Mouse (Mus musculus): Measurements from ENCODE around the gene Ano3.

DNA sequence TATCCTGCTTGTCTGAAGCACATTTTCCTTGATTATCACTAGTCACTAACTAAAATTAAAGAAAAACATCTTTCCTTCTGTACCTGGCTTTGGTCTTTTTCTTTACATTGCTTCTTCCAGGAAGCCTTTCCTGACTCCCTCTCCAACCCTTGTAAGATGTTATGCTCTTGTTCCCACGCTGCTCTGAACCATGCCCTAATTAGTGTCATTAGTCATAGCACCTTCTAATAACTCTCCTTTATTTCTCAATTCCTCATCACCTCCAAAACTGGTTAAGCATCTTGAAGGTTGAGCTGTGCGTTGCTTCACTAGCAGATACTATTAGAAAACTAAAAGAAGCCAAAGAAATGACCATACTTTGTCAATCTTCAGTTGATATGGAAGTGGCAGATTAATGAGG lies 193.2 kb downstream of the Ano3 start:
- no peak for TF ChIP-seq TAL1 (IDR thresholded peaks at IDR 0.05; ENCODE audit: low read length)
- TF ChIP-seq GATA1 (IDR thresholded peaks at IDR 0.05; ENCODE audit: low read length), result no peak

Data from erythroblast, embryonic 14.5 days (primary cell).